Mouse (Mus musculus) ovary, adult 2 months (tissue): ENCODE results near the gene Pla2g4f. TPM values are rescaled to one million over a fixed set of nuclear protein-coding genes. Genes with fewer than 3 reads are reported as not detected.

Experiments
- polyA plus RNA-seq: library from polyadenylated mRNA; depleted of rRNA; stranded (reverse); fragments of >200 nt; gene quantifications from 2 replicates; pipeline ENCODE4 v1.2.3, GENCODE M21; 2012; rRNA removed

Pla2g4f gene
- 0.79 TPM in 2 replicates for polyA plus RNA-seq

GRCm38 (mm10) chr2:120313976-120314375 lies at the start of gene Pla2g4f:
TSS of gene Pla2g4f (minus strand) at chr2:120314165.

GRCm38 (mm10) chr2:120352682-120353646 lies 39.0 kb upstream of the Pla2g4f start, which contains the start of gene Vps39:
TSS of gene Vps39 (minus strand) at chr2:120353137.

GRCm38 (mm10) chr2:120288995-120289394 lies 25.0 kb downstream of the Pla2g4f start, which contains the start of gene Pla2g4d:
TSS of gene Pla2g4d (minus strand) at chr2:120289197.

Other genes with a start within 250 kb of the Pla2g4f start
- 47.5 and 51.9 TPM in 2 replicates for gene Ehd4, start 159.6 kb downstream of the Pla2g4f start, polyA plus RNA-seq
- gene Pla2g4e, start 68.8 kb downstream of the Pla2g4f start, polyA plus RNA-seq, result 0.36 and 0.40 TPM in 2 replicates
- gene Pla2g4d, start 25.0 kb downstream of the Pla2g4f start, polyA plus RNA-seq, result 0.11 and 0.12 TPM in 2 replicates
- gene Vps39, start 39.0 kb upstream of the Pla2g4f start, polyA plus RNA-seq, result 24.3 and 34.8 TPM in 2 replicates
- gene Ganc, start 89.7 kb upstream of the Pla2g4f start, polyA plus RNA-seq, result 13.1 and 21.0 TPM in 2 replicates
- 6.2 and 6.8 TPM in 2 replicates for gene Tmem87a, start 89.9 kb upstream of the Pla2g4f start, polyA plus RNA-seq
- 0.54 and 1.1 TPM in 2 replicates for gene Capn3, start 141.9 kb upstream of the Pla2g4f start, polyA plus RNA-seq
- gene Zfp106, start 249.7 kb upstream of the Pla2g4f start, polyA plus RNA-seq, result 67.2 and 77.0 TPM in 2 replicates